Mouse (Mus musculus) bone marrow, adult 2 months (tissue): ENCODE results near the gene Adam33. TPM values are rescaled to one million over a fixed set of nuclear protein-coding genes. Genes with fewer than 3 reads are reported as not detected.

Experiments used
- H3K27ac ChIP-seq: fragments of 200-500 bp; 2 replicates; pipeline ENCODE4 v1.5.1; 2012; ENCODE audit warnings: low read depth, mild to moderate bottlenecking, control low read depth, inconsistent platforms, low read length; ENCODE audit not compliant: control insufficient read depth, poor library complexity, insufficient read depth
- H3K4me1 ChIP-seq: fragments of 200-500 bp; 2 replicates; pipeline ENCODE4 v1.6.1; 2011; ENCODE audit warnings: low read length; ENCODE audit not compliant: control insufficient read depth, insufficient read depth
- H3K4me3 ChIP-seq: fragments of 200-500 bp; replicated peaks from 2 replicates; pipeline ENCODE3; 2011; ENCODE audit warnings: mild to moderate bottlenecking, low read depth, low read length, control low read depth; ENCODE audit not compliant: control insufficient read depth
- CTCF ChIP-seq: fragments of 200-500 bp; IDR thresholded peaks from 2 replicates; pipeline ENCODE4 v1.5.1; 2011; ENCODE audit warnings: low read length, control low read depth; ENCODE audit not compliant: control insufficient read depth, insufficient read depth
- POLR2A ChIP-seq: fragments of 200-500 bp; IDR thresholded peaks from 2 replicates; pipeline ENCODE4 v1.6.1; 2011; ENCODE audit warnings: low read depth, mild to moderate bottlenecking, control low read depth, low read length, borderline replicate concordance; ENCODE audit not compliant: control insufficient read depth
- WGBS: fragments of 180-500 bp; shearing (Covaris S2); methylation state at CpG from one replicate; pipeline ENCODE4 v1.1.7; 2018; 5-methylcytosine and 5-hydroxymethylcytosine counted together
- polyA plus RNA-seq: library from polyadenylated mRNA; stranded (reverse); fragments of >200 nt; gene quantifications from 2 replicates; pipeline ENCODE4 v1.2.4, GENCODE M21; 2011; ENCODE audit warnings: low replicate concordance; ENCODE audit not compliant: missing spikeins, insufficient read depth, insufficient read length

Adam33 gene
- polyA plus RNA-seq, 1 experiment, result 47.9 TPM

DNA sequence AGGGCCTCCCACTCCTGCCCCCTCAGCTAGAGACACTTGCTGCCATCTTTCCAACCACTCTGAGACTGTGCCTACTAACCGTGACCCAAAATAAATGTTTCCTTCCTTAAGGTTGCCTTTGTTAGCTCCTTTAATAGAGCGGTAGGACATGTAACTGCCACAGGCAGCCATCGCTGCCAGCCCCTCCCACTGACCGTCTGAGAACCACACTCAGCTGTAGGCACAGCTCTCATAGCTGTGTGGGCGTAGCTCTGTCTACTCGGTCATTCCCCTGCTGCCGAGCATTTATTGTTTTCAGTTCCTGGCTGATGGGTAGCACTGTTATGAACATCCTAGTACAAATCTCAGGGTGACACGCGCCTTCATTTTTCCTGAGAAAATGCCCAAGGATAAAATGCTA, 2.7 kb upstream of the Adam33 start:
- no peak for TF ChIP-seq POLR2A
- TF ChIP-seq CTCF, result no peak
- Histone ChIP-seq H3K27ac (no peak overlapping the region), H3K4me3 (no peak overlapping the region), H3K4me1 (no peaks in the 10 kb centered on the region)
- 61% methylated on average over 9 of the region's 9 CpGs for WGBS

DNA sequence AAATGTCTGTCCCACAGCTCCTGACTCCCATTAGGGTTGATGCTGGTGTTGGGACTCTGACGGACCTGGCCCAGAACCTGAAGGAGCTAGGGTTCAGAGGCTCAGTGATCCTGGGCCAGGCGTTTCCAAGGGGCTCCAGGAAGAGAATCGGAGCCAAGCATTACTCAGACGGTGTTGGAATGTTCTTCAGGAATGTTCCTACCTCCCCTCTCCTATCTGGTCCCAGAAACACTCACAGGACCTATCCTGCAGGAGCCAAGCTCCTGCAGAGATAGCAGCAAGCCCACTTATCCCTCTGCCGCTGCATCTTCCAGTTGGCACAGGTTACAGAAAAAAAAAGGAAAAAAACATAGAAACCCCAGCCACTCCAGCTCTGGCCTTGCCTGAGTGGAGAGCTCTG, 2.0 kb downstream of the Adam33 start:
- 74% methylated on average over 5 of the region's 5 CpGs for WGBS

DNA sequence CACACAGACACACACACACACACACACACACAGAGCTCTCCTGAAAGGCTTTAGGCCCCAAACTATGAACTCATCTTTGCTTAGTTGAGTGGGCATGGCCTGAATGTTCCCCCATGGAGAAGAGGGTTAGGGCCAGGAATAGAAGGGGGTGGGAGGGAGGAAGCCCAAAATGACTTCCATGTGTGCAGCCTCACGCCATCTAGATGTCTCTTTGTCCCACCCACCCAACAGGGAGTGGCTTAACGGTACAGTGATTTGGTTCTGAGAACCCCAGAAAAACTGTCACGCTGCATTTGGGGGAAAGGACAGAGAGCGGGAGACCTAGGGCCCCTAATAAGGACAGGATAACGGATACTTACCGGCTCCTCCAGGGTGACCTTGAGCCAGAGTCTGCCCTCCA, 2.8 kb downstream of the Adam33 start:
- H3K27ac ChIP-seq, result no peak overlapping the region
- no peak for TF ChIP-seq POLR2A
- TF ChIP-seq CTCF, result no peak

More for the DNA sequence above, 2.0 kb downstream of the Adam33 start:
- Histone ChIP-seq H3K4me1 (no peaks in the 10 kb centered on the region), H3K4me3 (no peak overlapping the region), H3K27ac (no peak overlapping the region)
- TF ChIP-seq CTCF (no peak), POLR2A (no peak)

GRCm38 (mm10) chr2:131059781-131060540, 3.7 kb downstream of the Adam33 start:
- Histone ChIP-seq H3K4me3 (no peak overlapping the region), H3K4me1 (no peaks in the 10 kb centered on the region), H3K27ac (no peak overlapping the region)
- WGBS, result 72% methylated on average over 9 of the region's 9 CpGs
- no peak for TF ChIP-seq CTCF
- TF ChIP-seq POLR2A, result no peak

More for the DNA sequence above, 2.8 kb downstream of the Adam33 start:
- no peaks in the 10 kb centered on the region for H3K4me1 ChIP-seq
- 75% methylated on average over 6 of the region's 6 CpGs for WGBS
- no peak overlapping the region for H3K4me3 ChIP-seq

DNA sequence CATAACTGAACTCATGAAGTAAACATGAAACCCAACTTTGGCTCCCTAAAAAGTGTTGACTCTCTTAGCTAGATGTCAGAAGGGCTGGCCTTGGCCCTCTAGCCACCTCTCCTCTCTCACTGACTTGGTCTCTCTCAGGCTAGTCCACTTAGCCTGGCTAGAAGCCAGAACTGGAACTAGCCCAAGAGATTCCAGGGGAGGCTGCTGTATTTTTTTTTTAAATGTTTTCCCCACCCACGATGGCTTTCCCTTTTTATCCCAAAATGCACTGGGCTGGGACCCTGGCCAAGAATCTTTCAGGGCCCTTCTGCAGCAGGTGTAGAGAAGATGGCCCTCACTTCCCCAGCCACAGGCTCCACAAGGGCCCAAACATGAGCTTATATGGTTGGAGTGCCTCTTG, 4.2 kb downstream of the Adam33 start:
- TF ChIP-seq CTCF (no peak), POLR2A (no peak)
- Histone ChIP-seq H3K27ac (no peak overlapping the region), H3K4me3 (no peak overlapping the region), H3K4me1 (no peaks in the 10 kb centered on the region)
- WGBS, result 47% methylated on average over 1 of the region's 1 CpGs

- TF ChIP-seq POLR2A (no peak), CTCF (no peak)
- no peaks in the 10 kb centered on the region for H3K4me1 ChIP-seq
- no peak overlapping the region for H3K4me3 ChIP-seq
- H3K27ac ChIP-seq, result no peak overlapping the region
- 90% methylated on average over 8 of the region's 8 CpGs for WGBS
These were observed 4.9 kb downstream of the Adam33 start for GRCm38 (mm10) chr2:131058672-131059071.

DNA sequence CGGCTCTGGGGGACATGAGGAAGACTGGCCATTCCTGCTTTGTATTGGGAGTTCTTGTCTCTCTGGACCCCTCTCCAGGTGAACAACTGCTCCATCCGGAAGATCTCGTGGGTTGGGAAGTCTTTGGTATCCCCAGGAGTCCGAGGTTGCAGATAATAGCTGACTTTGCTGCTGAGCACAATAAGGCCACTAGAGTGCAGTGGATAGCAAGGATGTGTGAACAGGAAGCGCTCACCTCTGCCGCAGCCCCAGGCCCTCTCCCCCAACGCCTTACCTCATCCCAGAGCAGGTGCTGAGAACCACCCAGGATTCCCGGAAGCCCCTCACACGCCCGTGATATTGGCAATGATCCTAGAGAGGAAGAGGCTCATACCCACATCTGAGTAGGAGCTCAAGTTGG, 7.4 kb downstream of the Adam33 start:
- Histone ChIP-seq H3K4me1 (peaks cover 1% of the 10 kb centered on the region; the same call in 1 of the 2 replicates), H3K4me3 (no peak overlapping the region), H3K27ac (no peak overlapping the region)
- peak; percentile 49 for TF ChIP-seq CTCF
- TF ChIP-seq POLR2A, result no peak
- WGBS, result 2% methylated on average over 10 of the region's 10 CpGs

DNA sequence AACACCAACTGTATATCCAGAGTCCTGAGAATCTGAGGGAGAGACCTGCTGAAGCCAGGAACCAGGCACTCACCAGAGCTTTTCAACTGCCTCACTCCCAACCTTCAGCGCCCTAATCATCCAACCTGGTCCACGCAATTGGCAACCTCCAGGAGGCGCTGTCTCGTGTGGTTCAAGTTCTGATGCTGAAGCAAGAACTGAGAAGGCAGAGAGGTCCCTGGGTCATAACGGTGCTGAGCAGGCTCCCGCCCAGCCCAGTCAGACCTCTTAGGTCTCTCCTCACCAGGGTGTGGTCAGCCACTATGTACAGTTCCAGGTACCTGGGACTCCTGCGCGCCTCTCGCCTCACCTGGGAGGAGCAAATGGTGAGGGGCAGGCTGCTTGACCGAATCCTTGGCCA, 8.0 kb downstream of the Adam33 start:
- peak overlapping the region; percentile 26 for H3K27ac ChIP-seq
- TF ChIP-seq POLR2A (no peak), CTCF (peak; percentile 78)
- 10% methylated on average over 10 of the region's 10 CpGs for WGBS
- H3K4me3 ChIP-seq, result peak overlapping the region; percentile 59
- H3K4me1 ChIP-seq, result peaks cover 1% of the 10 kb centered on the region; the same call in 1 of the 2 replicates

- Histone ChIP-seq H3K4me3 (peak overlapping the region; percentile 59), H3K4me1 (peaks cover 1% of the 10 kb centered on the region; the same call in 1 of the 2 replicates), H3K27ac (peak overlapping the region; percentile 30)
- no peak; the same call in 1 of the 2 replicates for TF ChIP-seq POLR2A
- WGBS, result 5% methylated on average over 21 of the region's 21 CpGs
These were observed 8.9 kb downstream of the Adam33 start for GRCm38 (mm10) chr2:131054646-131055264.
